Mouse (Mus musculus) bone marrow, adult 2 months (tissue): ENCODE results near the gene Gm9821.

Experiments
- CTCF ChIP-seq: fragments of 200-500 bp; IDR thresholded peaks from 2 replicates; pipeline ENCODE4 v1.5.1; 2011; ENCODE audit warnings: low read length, control low read depth; ENCODE audit not compliant: control insufficient read depth, insufficient read depth
- POLR2A ChIP-seq: fragments of 200-500 bp; IDR thresholded peaks from 2 replicates; pipeline ENCODE4 v1.6.1; 2011; ENCODE audit warnings: low read depth, mild to moderate bottlenecking, control low read depth, low read length, borderline replicate concordance; ENCODE audit not compliant: control insufficient read depth

DNA sequence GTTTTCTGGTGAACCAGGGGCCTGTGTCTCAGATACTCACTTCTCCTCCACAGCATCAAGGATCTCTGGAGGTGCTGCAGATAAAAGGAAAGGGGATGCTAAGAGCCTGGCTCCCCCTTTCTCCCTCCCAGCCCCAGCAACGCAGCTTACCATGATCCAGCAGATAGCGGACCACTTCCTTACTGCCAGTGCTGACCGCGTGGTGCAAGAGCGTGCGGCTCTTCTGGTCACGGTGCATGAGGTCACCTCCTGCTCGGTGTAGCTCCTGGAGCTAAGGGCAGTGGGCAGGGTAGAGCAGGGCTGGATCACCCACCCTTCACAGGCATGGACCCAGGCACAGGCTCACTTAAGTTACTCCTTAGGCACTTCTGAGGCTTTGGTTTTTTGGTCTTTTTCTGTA is 11.5 kb upstream of the Gm9821 start:
- TF ChIP-seq CTCF = no peak
- no peak for TF ChIP-seq POLR2A
